Mouse (Mus musculus): Measurements from ENCODE around the gene Mycn.

Gene Mycn

DNA sequence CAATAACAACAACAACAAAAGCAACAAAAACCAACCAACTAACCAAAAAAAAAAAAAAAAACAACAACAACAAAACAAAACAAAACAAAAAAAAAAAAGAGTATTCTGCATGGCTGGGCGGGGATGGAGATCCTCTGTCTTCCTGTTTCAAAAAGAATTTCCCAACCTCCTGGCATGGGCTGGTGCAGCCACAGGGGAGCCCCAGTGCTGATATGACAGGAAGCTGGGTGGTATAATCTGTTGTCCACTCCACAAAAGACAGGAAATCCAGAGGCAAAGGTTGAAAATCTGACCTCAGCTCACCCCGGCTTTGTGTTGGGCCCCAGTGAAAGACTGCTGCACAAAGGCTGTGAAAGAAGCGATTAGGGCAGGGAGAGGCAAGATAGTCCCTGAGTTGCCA is 17.3 kb downstream of the Mycn start:
- DNase-seq (ENCODE audit: low spot score) = no peak

DNA sequence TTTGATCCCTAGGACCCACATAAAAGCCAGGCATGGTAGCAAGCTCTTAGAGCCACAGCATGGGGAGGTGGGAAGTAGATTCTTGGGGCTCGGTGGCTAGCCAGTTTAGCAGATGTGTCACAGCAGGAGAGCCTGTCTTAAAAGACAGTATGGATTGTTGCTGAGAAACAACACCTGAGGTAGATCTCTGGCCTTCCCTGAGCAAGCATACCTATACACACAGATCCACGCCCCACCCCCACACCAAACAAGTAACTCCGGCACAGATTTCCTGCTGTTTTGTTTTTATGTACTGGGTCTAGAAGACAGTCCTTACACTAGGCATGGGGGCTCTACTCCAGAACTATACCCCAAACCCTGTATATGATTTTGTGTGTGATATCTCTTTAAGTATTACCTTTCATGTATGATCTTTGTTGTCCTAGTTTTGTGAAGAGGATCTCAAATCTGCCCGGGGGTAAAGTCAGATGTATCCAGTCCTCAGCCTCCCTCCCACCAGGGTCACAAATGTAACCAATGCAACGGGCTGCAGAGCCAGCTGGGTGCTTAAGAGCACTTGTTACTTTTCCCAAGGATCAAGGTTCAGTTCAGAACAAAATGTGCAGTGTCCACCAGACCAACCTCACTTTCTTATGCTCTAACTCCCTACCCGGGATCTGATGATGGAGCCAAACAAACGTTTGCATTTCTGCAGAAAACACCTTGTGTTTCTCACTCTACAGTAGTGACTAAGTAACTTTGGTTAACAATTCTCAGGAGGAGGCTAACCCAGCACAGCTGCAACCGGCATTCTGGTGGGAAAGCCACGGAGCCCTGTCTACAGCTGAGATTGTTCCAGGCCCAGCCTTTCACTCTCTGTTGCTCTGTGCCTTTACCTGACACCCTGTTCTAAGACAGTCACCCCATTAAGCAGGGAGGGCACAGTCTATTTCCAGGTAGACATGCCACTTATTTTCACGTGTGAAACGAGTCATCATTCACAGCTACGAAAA is 21.3 kb downstream of the Mycn start:
- DNase-seq (ENCODE audit: low spot score) = no peak

DNA sequence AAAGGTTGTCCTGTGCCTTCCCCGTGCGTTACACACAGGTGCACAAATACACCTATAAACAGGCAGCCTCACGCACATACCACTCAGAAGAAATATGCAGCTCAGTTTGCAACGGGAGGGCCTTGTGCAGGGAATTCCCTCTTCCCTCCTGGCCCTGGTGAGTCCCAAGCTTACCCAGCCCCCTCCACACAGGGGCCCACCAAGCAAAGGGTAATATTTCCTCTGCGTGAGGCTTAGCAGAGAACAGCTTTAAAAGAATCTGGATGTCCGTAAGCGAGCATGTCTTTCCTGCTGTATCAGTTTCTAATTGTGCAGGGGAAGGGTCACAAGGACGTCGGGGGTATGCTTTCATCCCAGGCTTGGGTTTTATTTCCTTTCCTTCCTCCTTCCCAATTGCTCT is 25.4 kb downstream of the Mycn start:
- no peak for DNase-seq (ENCODE audit: low spot score)

DNA sequence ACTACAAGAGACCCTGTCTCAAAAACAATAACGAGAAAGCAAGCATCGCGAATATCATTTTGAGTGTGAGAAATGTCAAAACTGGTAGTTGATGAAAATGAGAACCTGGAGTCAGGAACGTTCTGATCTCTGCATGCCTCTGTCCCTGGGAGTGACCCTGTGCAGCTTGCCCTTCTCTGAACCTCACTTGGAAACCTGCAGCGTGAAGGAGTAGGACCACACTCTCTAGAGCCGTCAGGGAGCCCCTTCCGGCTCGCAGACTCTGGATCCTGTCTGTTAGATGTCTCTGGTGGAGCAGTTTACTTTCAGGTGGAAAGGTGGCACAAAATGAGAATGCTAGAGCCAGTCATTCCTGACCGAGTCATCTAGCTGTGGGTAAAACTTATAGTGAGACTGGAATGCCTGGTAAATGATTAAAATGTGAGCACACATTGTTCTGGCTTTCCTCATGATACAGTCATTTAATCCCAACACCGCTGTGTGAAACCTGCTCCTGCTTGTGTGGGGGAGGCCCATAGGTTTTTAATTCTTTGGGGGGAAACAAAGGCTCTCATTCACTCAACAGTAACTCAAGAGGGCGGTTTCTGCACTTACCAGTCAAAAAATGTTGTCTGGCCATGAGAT is 31.2 kb downstream of the Mycn start:
- no peak for DNase-seq (ENCODE audit: low spot score)

DNA sequence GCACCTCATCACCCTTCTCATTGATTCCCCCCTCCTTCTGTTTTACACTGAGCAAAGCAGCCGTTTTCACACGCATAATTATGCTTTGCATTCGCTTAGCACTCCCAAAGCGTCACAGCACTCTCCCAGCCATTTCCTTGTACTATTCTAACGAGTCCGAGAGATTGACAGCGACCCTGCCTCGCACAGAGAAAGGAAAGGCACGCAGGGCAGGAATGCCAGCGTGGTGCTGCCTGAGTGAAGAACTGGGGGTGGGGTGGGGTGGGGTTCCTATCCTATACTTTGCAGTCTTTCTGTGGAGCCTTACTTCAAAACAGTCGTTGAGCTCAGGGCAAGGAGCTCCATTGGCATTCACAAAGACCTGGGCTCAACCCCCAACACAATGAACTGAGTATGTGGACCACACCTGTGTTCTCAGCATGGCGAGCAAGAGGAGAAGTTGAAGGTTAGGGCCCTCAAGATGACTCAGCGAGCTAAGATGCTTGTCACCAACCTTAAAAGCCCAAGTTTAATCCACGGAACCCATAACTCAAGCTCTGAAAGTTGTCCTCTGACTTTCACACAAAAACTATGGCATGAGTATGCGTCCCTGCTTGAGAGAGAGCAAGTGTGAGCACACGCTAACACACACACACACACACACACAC is 32.0 kb downstream of the Mycn start:
- DNase-seq (ENCODE audit: low spot score) = no peak

DNA sequence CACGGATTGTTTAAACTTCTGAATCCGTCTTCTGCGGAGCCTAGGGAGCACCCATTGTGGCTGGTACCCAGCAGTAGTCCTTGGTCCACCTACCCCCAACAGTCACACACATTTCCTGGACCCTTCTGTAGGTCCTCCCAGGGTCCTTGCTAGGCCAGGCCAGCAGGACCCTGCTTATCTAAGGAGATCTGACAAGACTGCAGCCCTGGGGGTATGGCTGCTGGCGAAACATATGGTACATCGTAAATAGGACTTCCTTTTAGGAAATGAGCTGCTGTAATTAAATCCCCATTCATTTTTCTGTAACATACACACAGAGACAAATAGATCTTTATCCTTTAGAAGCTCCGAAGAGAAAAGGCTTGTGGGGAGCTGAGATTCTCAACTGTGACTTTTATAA is 34.9 kb downstream of the Mycn start:
- DNase-seq (ENCODE audit: low spot score) = no peak

DNA sequence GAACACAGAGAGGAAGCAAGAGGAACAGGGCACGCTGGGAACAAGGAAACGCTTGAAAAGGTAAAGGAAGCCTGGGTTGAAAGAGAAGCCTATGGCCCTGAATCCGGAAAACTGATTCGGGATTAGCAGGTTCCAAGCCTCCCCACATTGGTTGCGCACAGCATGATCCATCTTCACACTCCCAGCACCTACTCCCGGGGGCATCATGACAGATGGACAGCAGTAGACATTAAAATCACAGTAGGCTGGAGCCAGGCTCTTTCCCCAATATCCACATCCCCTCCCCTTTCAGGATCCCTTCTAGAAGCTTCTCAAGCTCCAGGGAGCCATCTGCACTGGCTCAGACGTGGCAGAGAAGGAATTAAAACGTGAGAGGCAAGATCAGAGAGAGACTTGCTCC is 35.4 kb downstream of the Mycn start:
- DNase-seq (ENCODE audit: low spot score) = no peak

DNA sequence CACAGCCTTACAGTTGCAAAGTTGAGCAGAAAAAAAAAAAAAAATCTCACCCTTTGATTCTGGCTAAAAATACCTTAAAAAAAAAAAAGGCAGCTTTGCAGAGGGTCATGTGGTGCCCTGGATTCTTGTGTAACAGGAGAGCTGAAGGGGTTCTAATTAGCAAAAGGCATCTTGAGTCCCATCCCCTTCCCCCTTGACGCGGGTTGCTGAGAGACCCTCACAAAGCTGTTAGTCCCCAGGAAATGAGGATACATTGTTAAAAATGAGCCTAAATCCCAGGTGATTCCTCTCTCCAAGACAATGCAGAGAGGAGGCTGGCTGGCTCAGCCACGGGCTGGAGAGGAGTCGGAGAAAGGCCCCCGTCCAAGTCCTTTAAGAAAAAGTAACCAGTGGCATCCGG is 36.6 kb downstream of the Mycn start:
- DNase-seq (ENCODE audit: low spot score) = no peak

DNA sequence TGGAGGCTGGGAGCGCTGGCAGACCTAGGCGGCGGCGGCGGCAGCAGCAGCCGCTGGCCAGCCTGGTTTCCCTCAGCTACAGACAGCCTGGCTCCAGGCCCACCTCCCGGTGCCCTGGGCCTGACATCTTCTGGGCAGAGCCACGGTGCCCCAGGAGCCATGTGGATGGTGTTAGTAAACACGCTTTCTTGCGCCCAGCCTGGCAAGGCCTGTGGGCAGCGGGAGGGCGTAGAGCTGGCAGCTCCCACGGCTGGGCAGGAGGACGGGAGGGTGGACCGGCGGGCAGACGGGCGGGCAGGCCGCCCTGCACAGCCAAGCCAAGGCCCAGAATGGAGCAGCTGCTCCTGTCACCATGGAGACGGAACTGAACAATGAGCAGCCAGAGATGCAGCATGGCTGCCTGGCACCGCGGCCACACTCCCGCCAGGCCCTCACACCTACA is 37.2 kb downstream of the Mycn start:
- peak; percentile 18 for DNase-seq (ENCODE audit: low spot score)

DNA sequence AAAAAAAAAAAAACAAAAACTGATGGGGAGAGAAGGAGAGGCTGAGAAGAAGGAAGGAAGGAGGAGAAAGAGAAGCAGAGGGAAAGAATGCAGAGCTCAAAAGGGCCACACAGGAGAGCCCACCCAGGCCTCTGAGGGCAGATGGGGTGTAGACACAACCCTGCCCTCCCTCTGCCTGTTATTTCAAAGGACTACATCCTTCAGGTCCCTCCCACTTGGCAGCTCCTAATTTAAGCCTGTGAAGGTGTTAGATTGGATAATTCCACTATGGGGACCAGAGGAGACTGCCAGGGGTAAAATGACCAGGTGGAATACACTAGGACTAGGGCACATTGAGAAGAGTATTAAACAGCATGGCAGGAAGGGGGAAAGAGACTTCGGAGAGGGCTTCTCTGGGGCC is 37.6 kb downstream of the Mycn start:
- no peak for DNase-seq (ENCODE audit: low spot score)

DNA sequence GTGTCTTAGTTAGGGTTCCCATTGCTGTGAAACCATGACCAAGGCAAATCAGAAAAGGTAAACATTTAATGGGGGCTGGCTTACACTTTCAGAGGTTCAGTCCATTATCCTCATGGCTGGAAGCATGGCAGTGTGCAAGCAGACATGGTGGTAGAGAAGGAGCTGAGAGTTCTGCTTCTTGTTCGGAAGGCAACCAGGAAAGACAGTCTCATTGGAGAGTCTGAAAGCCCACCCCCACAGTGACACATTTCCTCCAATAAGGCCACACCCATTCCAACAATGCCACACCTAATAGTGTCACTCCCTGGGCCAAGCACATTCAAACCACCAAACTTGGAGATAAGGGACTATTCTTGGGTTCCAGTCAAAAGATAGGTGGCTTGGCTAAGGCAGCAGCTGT is 39.3 kb downstream of the Mycn start:
- no peak for DNase-seq (ENCODE audit: low spot score)

DNA sequence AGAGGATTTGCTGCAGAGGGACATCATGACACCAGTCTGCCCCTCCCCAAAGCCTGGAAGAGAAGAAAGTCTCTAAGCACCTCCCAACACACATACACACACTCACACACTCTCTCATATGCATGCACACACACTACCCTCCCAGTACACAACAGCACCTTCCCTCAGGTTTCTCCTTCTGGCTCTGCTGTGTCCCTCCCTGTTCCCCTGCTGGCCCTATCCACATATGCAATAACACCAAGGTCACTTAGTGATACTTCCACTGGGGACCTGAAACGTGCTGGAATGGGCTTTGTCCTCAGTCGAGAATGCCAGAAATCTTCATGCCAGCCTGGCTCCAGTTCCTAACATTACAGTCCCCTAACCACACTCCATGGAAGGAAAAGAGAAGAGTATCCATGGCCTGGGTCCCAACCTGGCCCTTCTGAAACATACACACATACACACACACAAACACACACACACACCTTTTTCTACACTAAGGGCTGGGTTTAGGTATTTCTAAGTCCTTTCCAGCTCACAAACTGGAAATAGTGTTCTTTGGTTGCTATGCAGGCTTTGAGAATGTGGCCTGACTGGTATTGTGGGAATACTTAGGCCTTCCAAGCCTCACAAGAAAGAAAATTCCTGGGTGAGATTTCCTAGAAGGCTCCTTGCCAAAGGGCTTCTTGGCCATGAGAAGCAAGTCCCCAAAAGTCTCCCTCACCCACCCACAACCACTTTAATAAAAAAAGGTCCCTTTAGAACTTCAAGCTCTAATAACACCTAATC is 43.2 kb downstream of the Mycn start:
- DNase-seq (ENCODE audit: low spot score) = no peak

DNA sequence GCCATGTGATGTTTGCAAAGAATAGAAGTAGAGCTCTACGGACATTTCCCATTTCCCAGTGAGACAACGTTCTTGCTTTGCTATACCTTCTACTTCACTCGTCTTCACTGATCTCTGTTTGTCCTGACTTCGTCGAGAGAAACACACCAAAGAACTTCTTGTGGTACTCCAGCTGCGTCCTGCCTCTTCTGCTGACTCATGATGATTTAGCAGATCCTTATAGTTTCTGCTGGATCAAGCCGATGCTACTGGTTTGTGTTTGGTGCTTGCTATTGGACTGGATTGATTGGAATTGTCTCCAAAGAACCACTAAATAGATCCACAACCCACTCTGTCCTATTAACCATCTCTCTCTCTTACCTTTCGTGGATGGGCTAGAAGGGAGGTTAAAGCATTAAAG is 47.7 kb downstream of the Mycn start:
- DNase-seq (ENCODE audit: low spot score) = no peak

DNA sequence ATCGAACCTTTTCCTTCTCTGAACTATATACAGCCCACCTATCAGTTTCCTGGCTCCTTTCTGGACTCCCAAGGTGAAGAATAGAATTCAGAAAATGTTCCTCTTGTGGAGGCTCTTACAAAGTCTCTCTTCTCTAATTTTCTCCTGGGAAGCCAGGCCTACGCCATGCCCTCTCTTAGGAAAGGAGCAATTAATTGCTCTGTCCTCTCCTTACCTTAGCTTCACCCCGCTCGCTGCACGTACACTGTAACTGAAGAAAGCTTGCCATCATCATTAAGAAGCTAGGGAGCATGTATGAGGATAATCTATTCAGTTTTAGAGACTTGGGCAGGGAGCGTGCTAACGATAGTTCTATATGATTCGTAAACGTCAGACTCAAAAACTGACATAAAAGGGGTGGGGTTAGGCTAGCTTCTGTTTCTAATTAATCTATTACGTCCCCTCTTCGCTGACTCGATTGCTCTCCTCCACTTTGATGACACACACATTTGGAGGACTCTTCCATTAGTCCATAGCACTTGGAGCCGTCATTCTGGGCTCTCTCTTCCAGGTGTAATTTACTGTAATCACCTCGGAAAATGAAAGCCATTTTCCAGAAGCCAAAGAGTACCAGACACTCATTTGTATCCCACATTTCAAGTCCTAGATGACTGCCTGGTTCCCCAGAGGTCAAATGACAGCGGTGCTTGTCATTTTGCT is 55.4 kb downstream of the Mycn start:
- DNase-seq (ENCODE audit: low spot score) = no peak

Data from urinary bladder, postnatal 10 days (tissue).